Mouse (Mus musculus) stomach, embryonic 16.5 days (tissue): Measurements from ENCODE around the gene Gm17332. TPM values are rescaled to one million over a fixed set of nuclear protein-coding genes. Genes with fewer than 3 reads are reported as not detected.
"Not testable (repeated sequence)": the region's sequence is repeated elsewhere in the genome, so short reads cannot be mapped to it uniquely, and the experiment has no call there.

Experiments
- ATAC-seq: fragments of 200-750 bp; cut with Nextera tagmentation; 2 replicates; pipeline ENCODE4 v1.8.0; 2017; ENCODE audit warnings: moderate number of reproducible peaks, moderate TSS enrichment; ENCODE audit not compliant: insufficient read depth, low FRiP score
- H3K27ac ChIP-seq: fragments of 300-500 bp; sonication (generic); 2 replicates; pipeline ENCODE4 v1.5.1; 2014; ENCODE audit warnings: low read length
- H3K27me3 ChIP-seq: fragments of 300-500 bp; sonication (generic); 2 replicates; pipeline ENCODE4 v1.6.1; 2014; ENCODE audit warnings: low read length, control low read depth, mixed read lengths; ENCODE audit not compliant: control insufficient read depth, insufficient read depth
- H3K36me3 ChIP-seq: fragments of 300-500 bp; sonication (generic); 2 replicates; pipeline ENCODE4 v1.6.1; 2014; ENCODE audit warnings: low read length; ENCODE audit not compliant: control insufficient read depth, insufficient read depth
- H3K4me1 ChIP-seq: fragments of 300-500 bp; sonication (generic); 2 replicates; pipeline ENCODE4 v1.6.1; 2014; ENCODE audit warnings: low read length, control low read depth, mixed read lengths; ENCODE audit not compliant: control insufficient read depth, insufficient read depth
- H3K4me2 ChIP-seq: fragments of 300-500 bp; sonication (generic); 2 replicates; pipeline ENCODE4 v1.6.1; 2014; ENCODE audit warnings: low read depth, low read length, mixed read lengths
- H3K4me3 ChIP-seq: fragments of 300-500 bp; sonication (generic); replicated peaks from 2 replicates; pipeline ENCODE4 v1.5.1; 2014; ENCODE audit warnings: mild to moderate bottlenecking, low read length
- H3K9ac ChIP-seq: fragments of 300-500 bp; sonication (generic); 2 replicates; pipeline ENCODE4 v1.6.1; 2014; ENCODE audit warnings: low read length
- H3K9me3 ChIP-seq: fragments of 300-500 bp; sonication (generic); replicated peaks from 2 replicates; pipeline ENCODE4 v1.6.1; 2016; ENCODE audit warnings: low read length, control low read depth; ENCODE audit not compliant: control insufficient read depth
- WGBS: fragments of 180-500 bp; shearing (Covaris S2); extraction: QIAGEN DNeasy Blood & Tissue Kit; methylation state at CpG from one replicate; pipeline ENCODE4 v1.1.7; 2014; 5-methylcytosine and 5-hydroxymethylcytosine counted together
- polyA plus RNA-seq: library from polyadenylated mRNA; unstranded; fragments of >200 nt; fragmentation: Nextera tagmentation; extraction: Ambion mirVana; gene quantifications from 2 replicates; pipeline ENCODE4 v1.2.1, GENCODE M21; 2015

Gene Gm17332
- polyA plus RNA-seq, 1 experiment from 2014 or later = not detected

- Histone ChIP-seq H3K9me3 (no peaks in the 10 kb centered on the region), H3K4me1 (no peaks in the 10 kb centered on the region), H3K36me3 (no peaks in the 10 kb centered on the region), H3K4me2 (no peak overlapping the region), H3K27me3 (no peaks in the 10 kb centered on the region), H3K9ac (no peak overlapping the region), H3K27ac (no peak overlapping the region), H3K4me3 (no peak overlapping the region)
- ATAC-seq = no peak
- WGBS = 90% methylated on average over 3 of the region's 3 CpGs
Measured at GRCm38 (mm10) chr11:31157021-31157420, 25.2 kb downstream of the Gm17332 start.

- H3K9ac ChIP-seq, H3K27me3 ChIP-seq, H3K4me2 ChIP-seq, H3K4me3 ChIP-seq, H3K4me1 ChIP-seq, H3K9me3 ChIP-seq, ATAC-seq, H3K27ac ChIP-seq, H3K36me3 ChIP-seq: not testable (repeated sequence)
- 49% methylated on average over 1 of the region's 1 CpGs for WGBS
Measured at GRCm38 (mm10) chr11:31138394-31138793, 43.9 kb downstream of the Gm17332 start.

GRCm38 (mm10) chr11:31134824-31135223 lies 47.4 kb downstream of the Gm17332 start:
- H3K4me3 ChIP-seq, ATAC-seq: not testable (repeated sequence)

GRCm38 (mm10) chr11:31133726-31134125 lies 48.5 kb downstream of the Gm17332 start:
- not testable (repeated sequence) for H3K9me3 ChIP-seq, H3K36me3 ChIP-seq, H3K27me3 ChIP-seq, H3K4me2 ChIP-seq, H3K27ac ChIP-seq, H3K4me3 ChIP-seq, ATAC-seq, H3K4me1 ChIP-seq, H3K9ac ChIP-seq
- 61% methylated on average over 4 of the region's 4 CpGs for WGBS

More at GRCm38 (mm10) chr11:31134824-31135223, 47.4 kb downstream of the Gm17332 start:
- not testable (repeated sequence) for H3K4me1 ChIP-seq, H3K9ac ChIP-seq, H3K4me2 ChIP-seq, H3K36me3 ChIP-seq, H3K27me3 ChIP-seq, H3K9me3 ChIP-seq, H3K27ac ChIP-seq
- 81% methylated on average over 1 of the region's 1 CpGs for WGBS

Other genes starting within 250 kb of the Gm17332 start
- 11.4 and 14.2 TPM in 2 replicates for gene Erlec1, start 228.1 kb downstream of the Gm17332 start, polyA plus RNA-seq
- 29.3 and 37.8 TPM in 2 replicates for gene Chac2, start 196.1 kb downstream of the Gm17332 start, polyA plus RNA-seq
- gene Stc2, start 187.6 kb upstream of the Gm17332 start, polyA plus RNA-seq = 5.6 and 6.4 TPM in 2 replicates